Mouse (Mus musculus): ENCODE measurements at regions not wholly inside any gene's neighbourhood (a gene's known extent, or its start where the extent isn't known, plus 50 kb on each side); places are given as distances from the start of the nearest gene placed in this dataset.

DNA sequence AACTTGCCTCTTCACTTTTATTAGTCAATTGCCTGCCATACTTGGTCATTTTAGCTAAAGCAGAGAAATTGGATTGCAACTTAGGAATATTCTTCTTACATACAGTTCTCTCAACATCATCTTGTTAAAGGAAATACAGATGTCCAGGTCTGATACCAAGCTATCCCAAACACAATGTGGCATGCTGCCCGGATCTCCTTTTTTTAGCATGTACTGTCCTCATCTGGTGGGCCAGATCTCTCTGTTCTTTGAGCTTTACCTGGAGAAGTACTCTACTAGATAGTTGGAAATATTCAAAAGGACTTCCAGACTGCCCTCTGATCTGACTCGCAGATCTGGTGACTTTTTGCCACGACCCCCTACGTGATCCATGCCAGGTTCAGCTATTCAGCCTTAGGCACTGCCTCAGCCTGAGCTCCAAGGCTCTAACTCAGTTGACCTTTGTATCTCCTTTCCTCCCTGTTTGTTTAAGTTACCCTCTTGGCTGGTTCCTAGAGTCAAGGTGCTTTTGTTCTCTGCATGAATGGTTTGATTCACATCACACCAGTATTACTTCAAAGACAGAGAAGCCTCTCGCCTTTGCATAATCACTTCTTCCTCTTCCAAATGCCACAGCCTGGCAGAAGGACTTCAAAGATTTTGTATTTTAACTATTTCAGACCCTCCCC is 232.9 kb upstream of the Krr1 start:
- Histone ChIP-seq H3K27ac (no peak overlapping the region), H3K9ac (no peak overlapping the region), H3K27me3 (ENCODE audit: control insufficient read depth, insufficient read depth, low read length) (no peaks in the 10 kb centered on the region), H3K4me2 (replicated peaks) (no peak overlapping the region), H3K4me1 (replicated peaks; ENCODE audit: control insufficient read depth, insufficient read depth, low read length) (0 out of 2 replicates have a peak, but pooled peaks cover 12% of the 10 kb centered on the region), H3K36me3 (replicated peaks; ENCODE audit: control insufficient read depth, insufficient read depth) (no peaks in the 10 kb centered on the region), H3K4me3 (replicated peaks; ENCODE audit: low read length) (no peak overlapping the region), H3K9me3 (ENCODE audit: control insufficient read depth, low read length) (no peaks in the 10 kb centered on the region)
- no peak for ATAC-seq (ENCODE audit: low FRiP score)
- DNase-seq (ENCODE audit: low spot score), result no peak
- 24% methylated on average over 5 of the region's 5 CpGs for WGBS

DNA sequence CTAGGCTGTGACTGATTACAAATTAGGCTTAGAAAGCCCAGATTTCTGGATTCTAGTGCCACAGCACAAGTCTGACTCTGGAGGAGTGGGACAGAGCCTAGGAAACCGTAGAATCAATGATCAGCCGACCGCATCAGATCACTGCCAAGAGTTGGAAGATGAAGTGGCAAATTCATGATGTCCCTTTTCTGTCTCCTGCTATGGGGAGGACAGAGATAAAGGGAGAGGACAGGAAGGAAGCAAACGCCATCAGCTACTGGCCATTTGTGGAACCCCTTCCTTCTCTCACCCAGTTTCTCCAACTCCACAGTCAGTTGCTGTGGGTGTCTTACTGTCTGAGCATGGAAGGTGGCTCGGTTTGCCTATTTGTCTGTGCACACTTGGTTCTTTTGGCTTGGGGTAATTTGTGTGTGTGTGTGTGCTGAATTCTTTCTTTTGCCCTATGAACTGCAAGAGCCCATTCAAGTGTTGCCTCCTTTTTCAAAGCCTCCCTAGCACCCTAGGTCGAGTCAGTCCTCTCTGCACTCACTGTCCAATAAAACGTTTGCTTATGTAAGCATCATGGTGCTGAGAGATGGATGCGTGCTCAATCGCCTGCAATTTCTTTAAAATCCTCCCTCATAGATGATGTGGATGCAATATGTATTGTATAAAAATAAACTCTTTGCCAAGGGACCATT is 231.7 kb upstream of the Krr1 start:
- 57% methylated on average over 9 of the region's 9 CpGs for WGBS
- ATAC-seq (ENCODE audit: low FRiP score), result no peak
- no peak overlapping the region for H3K27ac ChIP-seq

DNA sequence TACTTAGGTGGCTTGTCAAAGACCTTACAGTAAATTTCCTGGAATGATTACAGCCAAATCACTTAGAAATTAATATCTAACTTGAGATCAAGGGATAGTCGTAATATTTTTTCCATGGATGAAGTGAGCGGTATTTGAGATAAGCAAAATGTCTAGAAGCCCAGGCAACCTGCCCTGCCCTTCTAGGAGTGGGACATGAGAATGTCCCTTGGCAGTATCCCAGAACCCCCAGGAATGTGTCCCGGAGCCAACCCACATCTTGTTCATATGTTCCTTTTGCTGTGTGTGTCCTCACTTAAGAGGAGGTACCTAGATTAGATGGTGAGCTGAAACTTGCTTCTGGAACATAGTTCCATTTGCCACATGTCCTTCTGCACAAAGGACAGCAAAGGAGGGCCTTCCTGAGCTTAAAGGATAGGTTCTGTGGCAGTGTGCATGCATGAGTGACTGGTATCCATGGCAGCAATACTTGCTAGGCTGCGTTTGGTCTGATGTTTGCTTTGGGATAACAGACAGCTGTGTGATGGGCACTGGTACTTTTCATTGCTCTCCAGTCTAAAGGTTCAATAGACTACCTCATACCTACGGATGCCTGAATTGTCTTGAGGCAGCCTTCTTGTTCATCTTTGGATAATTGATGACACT is 231.0 kb upstream of the Krr1 start:
- 57% methylated on average over 5 of the region's 5 CpGs for WGBS
- no peak for DNase-seq (ENCODE audit: low spot score)

More for the DNA sequence above, 231.7 kb upstream of the Krr1 start:
- H3K4me3 ChIP-seq (replicated peaks; ENCODE audit: low read length), result no peak overlapping the region
- DNase-seq (ENCODE audit: low spot score), result no peak
- 0 out of 2 replicates have a peak, but pooled peaks cover 12% of the 10 kb centered on the region for H3K4me1 ChIP-seq (replicated peaks; ENCODE audit: control insufficient read depth, insufficient read depth, low read length)
- H3K9me3 ChIP-seq (ENCODE audit: control insufficient read depth, low read length), result no peaks in the 10 kb centered on the region
- H3K9ac ChIP-seq, result no peak overlapping the region
- H3K4me2 ChIP-seq (replicated peaks), result no peak overlapping the region
- H3K36me3 ChIP-seq (replicated peaks; ENCODE audit: control insufficient read depth, insufficient read depth), result no peaks in the 10 kb centered on the region
- H3K27me3 ChIP-seq (ENCODE audit: control insufficient read depth, insufficient read depth, low read length), result no peaks in the 10 kb centered on the region

DNA sequence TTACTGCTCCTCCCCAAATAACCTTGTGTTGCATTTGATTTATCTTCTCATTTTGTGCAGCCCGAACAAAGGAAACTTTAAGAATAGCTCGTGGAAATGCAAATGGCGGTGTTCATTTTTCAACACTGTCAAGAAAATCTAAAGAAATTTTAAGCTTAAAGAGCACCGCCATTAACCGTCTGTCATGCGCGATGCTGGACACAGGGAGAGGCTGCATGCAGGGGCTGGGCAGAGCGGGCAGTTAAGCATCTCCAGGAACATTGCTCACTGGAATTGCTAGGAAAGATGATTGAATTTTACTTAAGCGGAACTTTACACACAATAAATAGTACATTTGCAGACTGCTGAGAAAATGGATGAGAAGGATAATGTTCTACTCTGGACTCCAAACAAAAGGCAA is 229.2 kb upstream of the Krr1 start:
- DNase-seq (ENCODE audit: low spot score), result no peak
- WGBS, result 45% methylated on average over 9 of the region's 9 CpGs

More for the DNA sequence above, 231.0 kb upstream of the Krr1 start:
- no peak overlapping the region for H3K4me2 ChIP-seq (replicated peaks)
- H3K27ac ChIP-seq, result no peak overlapping the region
- no peaks in the 10 kb centered on the region for H3K36me3 ChIP-seq (replicated peaks; ENCODE audit: control insufficient read depth, insufficient read depth)
- no peaks in the 10 kb centered on the region for H3K9me3 ChIP-seq (ENCODE audit: control insufficient read depth, low read length)
- 0 out of 2 replicates have a peak, but pooled peaks have one; percentile 24 for ATAC-seq (ENCODE audit: low FRiP score)
- no peak overlapping the region for H3K4me3 ChIP-seq (replicated peaks; ENCODE audit: low read length)
- H3K9ac ChIP-seq, result no peak overlapping the region
- no peaks in the 10 kb centered on the region for H3K27me3 ChIP-seq (ENCODE audit: control insufficient read depth, insufficient read depth, low read length)
- H3K4me1 ChIP-seq (replicated peaks; ENCODE audit: control insufficient read depth, insufficient read depth, low read length), result 0 out of 2 replicates have a peak, but pooled peaks cover 12% of the 10 kb centered on the region

DNA sequence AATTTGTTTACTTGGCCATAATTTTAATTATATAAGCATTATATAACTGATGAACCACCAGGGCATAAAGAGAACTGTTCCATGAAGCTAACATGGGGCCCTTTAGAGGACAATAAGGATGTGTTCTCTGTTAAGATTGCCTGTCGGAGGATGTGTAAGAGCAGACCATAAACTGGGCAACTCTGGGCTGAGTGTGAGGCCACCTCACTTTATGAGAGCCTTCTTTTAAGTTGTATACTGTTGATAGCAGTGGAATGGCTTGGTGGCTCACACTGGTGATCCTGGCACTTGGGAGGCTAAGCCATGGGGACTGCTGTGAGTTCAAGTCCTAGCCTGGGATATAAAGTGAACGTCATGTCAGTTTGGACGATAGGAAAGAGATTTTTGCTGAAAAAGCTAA is 227.3 kb upstream of the Krr1 start:
- Histone ChIP-seq H3K27ac (no peak overlapping the region), H3K36me3 (replicated peaks; ENCODE audit: control insufficient read depth, insufficient read depth) (no peaks in the 10 kb centered on the region), H3K4me1 (replicated peaks; ENCODE audit: control insufficient read depth, insufficient read depth, low read length) (0 out of 2 replicates have a peak, but pooled peaks cover 15% of the 10 kb centered on the region), H3K4me2 (replicated peaks) (no peak overlapping the region), H3K27me3 (ENCODE audit: control insufficient read depth, insufficient read depth, low read length) (no peaks in the 10 kb centered on the region), H3K9ac (no peak overlapping the region), H3K9me3 (ENCODE audit: control insufficient read depth, low read length) (no peaks in the 10 kb centered on the region), H3K4me3 (replicated peaks; ENCODE audit: low read length) (no peak overlapping the region)
- no peak for DNase-seq (ENCODE audit: low spot score)
- ATAC-seq (ENCODE audit: low FRiP score), result no peak
- WGBS, result 90% methylated on average over 3 of the region's 3 CpGs

More for the DNA sequence above, 229.2 kb upstream of the Krr1 start:
- Histone ChIP-seq H3K4me3 (replicated peaks; ENCODE audit: low read length) (no peak overlapping the region), H3K36me3 (replicated peaks; ENCODE audit: control insufficient read depth, insufficient read depth) (no peaks in the 10 kb centered on the region), H3K4me2 (replicated peaks) (peak overlapping the region; percentile 25), H3K9ac (no peak overlapping the region), H3K9me3 (ENCODE audit: control insufficient read depth, low read length) (no peaks in the 10 kb centered on the region), H3K27ac (peak overlapping the region; percentile 44), H3K4me1 (replicated peaks; ENCODE audit: control insufficient read depth, insufficient read depth, low read length) (0 out of 2 replicates have a peak, but pooled peaks cover 12% of the 10 kb centered on the region), H3K27me3 (ENCODE audit: control insufficient read depth, insufficient read depth, low read length) (no peaks in the 10 kb centered on the region)
- no peak for ATAC-seq (ENCODE audit: low FRiP score)

DNA sequence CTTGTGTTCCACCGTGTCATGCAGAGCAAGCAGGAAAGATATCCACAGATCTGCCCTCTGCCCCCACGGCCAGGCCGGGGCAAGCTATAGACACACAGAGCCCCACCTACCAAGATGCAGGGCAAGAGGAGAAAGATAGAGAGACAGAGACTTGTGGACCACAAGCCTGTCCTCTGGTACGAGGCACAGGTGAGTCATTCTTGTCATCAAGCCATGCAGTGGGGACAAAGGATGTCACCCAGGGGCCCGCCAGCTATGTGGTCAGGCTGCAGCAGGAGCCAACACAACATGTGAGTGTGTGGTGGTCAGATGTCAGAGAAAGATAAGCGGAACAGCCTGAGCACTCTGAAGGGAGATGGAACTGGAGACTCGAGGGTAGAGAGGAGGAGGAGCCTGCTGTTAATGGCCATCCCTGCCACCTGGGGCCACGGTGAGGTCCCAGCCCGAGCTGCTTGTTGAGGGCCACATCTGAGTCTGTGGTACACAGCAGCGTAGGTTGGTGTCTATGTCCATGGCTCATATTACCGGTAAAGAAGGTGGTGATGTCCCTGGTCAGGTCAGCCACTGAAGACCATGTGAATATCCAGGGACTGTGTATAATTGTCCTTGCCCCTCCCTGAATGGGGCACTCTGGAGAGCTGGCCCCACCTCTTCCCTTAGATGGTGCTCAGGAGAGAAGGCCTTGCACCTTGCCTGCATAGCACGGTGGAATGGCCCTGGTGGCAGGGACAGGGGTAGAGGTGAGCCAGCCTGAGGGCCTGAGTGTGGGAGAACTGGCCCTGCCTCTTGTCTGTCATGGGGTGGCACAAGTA is 226.2 kb upstream of the Krr1 start:
- H3K9ac ChIP-seq, result no peak overlapping the region
- H3K36me3 ChIP-seq (replicated peaks; ENCODE audit: control insufficient read depth, insufficient read depth), result no peaks in the 10 kb centered on the region
- H3K4me1 ChIP-seq (replicated peaks; ENCODE audit: control insufficient read depth, insufficient read depth, low read length), result 0 out of 2 replicates have a peak, but pooled peaks cover 12% of the 10 kb centered on the region
- H3K27me3 ChIP-seq (ENCODE audit: control insufficient read depth, insufficient read depth, low read length), result no peaks in the 10 kb centered on the region
- 81% methylated on average over 12 of the region's 12 CpGs for WGBS
- no peak overlapping the region for H3K27ac ChIP-seq
- no peaks in the 10 kb centered on the region for H3K9me3 ChIP-seq (ENCODE audit: control insufficient read depth, low read length)
- no peak overlapping the region for H3K4me3 ChIP-seq (replicated peaks; ENCODE audit: low read length)
- H3K4me2 ChIP-seq (replicated peaks), result no peak overlapping the region
- no peak for DNase-seq (ENCODE audit: low spot score)
- ATAC-seq (ENCODE audit: low FRiP score), result peak; percentile 44; the same call in 1 of the 2 replicates

DNA sequence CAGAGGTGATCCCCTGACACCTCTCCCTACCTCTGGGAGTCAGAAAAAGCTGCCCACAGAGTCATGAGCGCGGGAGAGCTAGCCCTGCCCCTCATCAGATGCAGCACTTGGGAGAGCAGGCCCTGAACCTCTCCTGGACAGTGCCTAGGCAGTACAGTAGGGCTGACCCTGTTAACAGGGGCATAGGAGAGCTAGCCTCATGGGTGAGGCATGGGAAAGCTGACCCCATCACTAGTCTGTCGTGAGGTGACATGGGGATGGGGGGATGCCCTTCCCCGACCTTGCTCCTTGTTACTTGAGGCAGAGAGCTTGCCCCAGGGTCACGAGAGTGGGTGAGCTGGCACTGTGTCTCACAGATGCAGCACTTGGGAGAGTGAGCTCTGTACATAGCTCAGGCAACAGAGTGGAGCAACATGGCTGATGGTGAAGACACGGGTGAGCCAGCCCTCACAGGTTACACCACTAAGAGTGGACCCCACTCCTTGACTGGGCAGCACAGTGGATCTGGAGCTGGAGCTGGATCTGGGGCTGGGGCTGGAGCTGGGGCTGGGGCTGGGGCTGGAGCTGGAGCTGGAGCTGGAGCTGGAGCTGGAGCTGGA is 225.5 kb upstream of the Krr1 start:
- Histone ChIP-seq H3K4me2 (replicated peaks) (no peak overlapping the region), H3K9ac (no peak overlapping the region), H3K27me3 (ENCODE audit: control insufficient read depth, insufficient read depth, low read length) (no peaks in the 10 kb centered on the region), H3K4me3 (replicated peaks; ENCODE audit: low read length) (no peak overlapping the region), H3K27ac (no peak overlapping the region), H3K36me3 (replicated peaks; ENCODE audit: control insufficient read depth, insufficient read depth) (no peaks in the 10 kb centered on the region), H3K9me3 (ENCODE audit: control insufficient read depth, low read length) (no peaks in the 10 kb centered on the region), H3K4me1 (replicated peaks; ENCODE audit: control insufficient read depth, insufficient read depth, low read length) (0 out of 2 replicates have a peak, but pooled peaks cover 12% of the 10 kb centered on the region)
- 88% methylated on average over 6 of the region's 6 CpGs for WGBS
- ATAC-seq (ENCODE audit: low FRiP score) (peak; percentile 55; the same call in 1 of the 2 replicates), DNase-seq (ENCODE audit: low spot score) (no peak)

DNA sequence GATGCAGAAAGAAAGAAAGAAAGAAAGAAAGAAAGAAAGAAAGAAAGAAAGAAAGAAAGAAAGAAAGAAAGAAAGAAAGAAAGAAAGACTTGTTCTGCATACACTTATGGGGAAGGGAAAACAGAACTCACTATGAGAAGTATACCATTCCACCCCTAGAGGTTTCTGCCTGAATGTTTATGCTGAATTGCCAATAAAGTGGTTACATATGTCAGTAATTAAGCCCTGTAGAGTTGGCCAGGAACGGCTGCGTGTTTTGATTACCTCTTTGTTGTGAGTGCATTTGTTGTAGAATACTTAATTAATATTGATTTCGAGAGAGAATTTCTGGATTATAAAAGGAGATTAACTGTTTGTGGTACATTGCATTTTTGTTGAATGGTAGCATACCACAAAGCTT is 224.0 kb upstream of the Krr1 start:
- H3K27me3 ChIP-seq (ENCODE audit: control insufficient read depth, insufficient read depth, low read length), result no peaks in the 10 kb centered on the region
- H3K27ac ChIP-seq, result no peak overlapping the region
- no peak overlapping the region for H3K4me2 ChIP-seq (replicated peaks)
- no peak overlapping the region for H3K4me3 ChIP-seq (replicated peaks; ENCODE audit: low read length)
- WGBS, result 39% methylated on average over 3 of the region's 3 CpGs
- ATAC-seq (ENCODE audit: low FRiP score) (0 out of 2 replicates have a peak, but pooled peaks have one; percentile 51), DNase-seq (ENCODE audit: low spot score) (no peak)
- no peaks in the 10 kb centered on the region for H3K36me3 ChIP-seq (replicated peaks; ENCODE audit: control insufficient read depth, insufficient read depth)
- no peaks in the 10 kb centered on the region for H3K9me3 ChIP-seq (ENCODE audit: control insufficient read depth, low read length)
- no peak overlapping the region for H3K9ac ChIP-seq
- 0 out of 2 replicates have a peak, but pooled peaks cover 9% of the 10 kb centered on the region for H3K4me1 ChIP-seq (replicated peaks; ENCODE audit: control insufficient read depth, insufficient read depth, low read length)
